Mouse (Mus musculus) hindbrain, embryonic 12.5 days (tissue): Measurements from ENCODE around the gene Adgrf1. TPM values are rescaled to one million over a fixed set of nuclear protein-coding genes. Genes with fewer than 3 reads are reported as not detected.

Experiments
- ATAC-seq: fragments of 200-750 bp; cut with Nextera tagmentation; 2 replicates; pipeline ENCODE4 v1.8.0; 2017; ENCODE audit warnings: moderate TSS enrichment; ENCODE audit not compliant: low FRiP score
- H3K27ac ChIP-seq: fragments of 300-500 bp; sonication (generic); 2 replicates; pipeline ENCODE4 v1.5.1; 2016; ENCODE audit warnings: mild to moderate bottlenecking
- H3K27me3 ChIP-seq: fragments of 300-500 bp; sonication (generic); 2 replicates; pipeline ENCODE4 v1.6.1; 2016; ENCODE audit warnings: mild to moderate bottlenecking
- H3K36me3 ChIP-seq: fragments of 300-500 bp; sonication (generic); 2 replicates; pipeline ENCODE4 v1.6.1; 2016; ENCODE audit warnings: mild to moderate bottlenecking
- H3K4me1 ChIP-seq: fragments of 300-500 bp; sonication (generic); 2 replicates; pipeline ENCODE4 v1.6.1; 2016
- H3K4me2 ChIP-seq: fragments of 300-500 bp; sonication (generic); replicated peaks from 2 replicates; pipeline ENCODE4 v1.6.1; 2016; ENCODE audit warnings: mild to moderate bottlenecking
- H3K4me3 ChIP-seq: fragments of 300-500 bp; sonication (generic); 2 replicates; pipeline ENCODE4 v1.5.1; 2016; ENCODE audit warnings: mild to moderate bottlenecking
- H3K9ac ChIP-seq: fragments of 300-500 bp; sonication (generic); 2 replicates; pipeline ENCODE4 v1.6.1; 2016; ENCODE audit warnings: mild to moderate bottlenecking, moderate library complexity
- H3K9me3 ChIP-seq: fragments of 300-500 bp; sonication (generic); replicated peaks from 2 replicates; pipeline ENCODE4 v1.6.1; 2016; ENCODE audit warnings: mild to moderate bottlenecking
- WGBS: fragments of 180-500 bp; shearing (Covaris S2); methylation state at CpG from one replicate; pipeline ENCODE4 v1.1.7; 2016; 5-methylcytosine and 5-hydroxymethylcytosine counted together
- polyA plus RNA-seq: library from polyadenylated mRNA; unstranded; fragments of >200 nt; fragmentation: Nextera tagmentation; extraction: Ambion mirVana; gene quantifications from 2 replicates; pipeline ENCODE4 v1.2.1, GENCODE M21; 2016

Gene Adgrf1
- polyA plus RNA-seq, 1 experiment from 2014 or later, result not detected

DNA sequence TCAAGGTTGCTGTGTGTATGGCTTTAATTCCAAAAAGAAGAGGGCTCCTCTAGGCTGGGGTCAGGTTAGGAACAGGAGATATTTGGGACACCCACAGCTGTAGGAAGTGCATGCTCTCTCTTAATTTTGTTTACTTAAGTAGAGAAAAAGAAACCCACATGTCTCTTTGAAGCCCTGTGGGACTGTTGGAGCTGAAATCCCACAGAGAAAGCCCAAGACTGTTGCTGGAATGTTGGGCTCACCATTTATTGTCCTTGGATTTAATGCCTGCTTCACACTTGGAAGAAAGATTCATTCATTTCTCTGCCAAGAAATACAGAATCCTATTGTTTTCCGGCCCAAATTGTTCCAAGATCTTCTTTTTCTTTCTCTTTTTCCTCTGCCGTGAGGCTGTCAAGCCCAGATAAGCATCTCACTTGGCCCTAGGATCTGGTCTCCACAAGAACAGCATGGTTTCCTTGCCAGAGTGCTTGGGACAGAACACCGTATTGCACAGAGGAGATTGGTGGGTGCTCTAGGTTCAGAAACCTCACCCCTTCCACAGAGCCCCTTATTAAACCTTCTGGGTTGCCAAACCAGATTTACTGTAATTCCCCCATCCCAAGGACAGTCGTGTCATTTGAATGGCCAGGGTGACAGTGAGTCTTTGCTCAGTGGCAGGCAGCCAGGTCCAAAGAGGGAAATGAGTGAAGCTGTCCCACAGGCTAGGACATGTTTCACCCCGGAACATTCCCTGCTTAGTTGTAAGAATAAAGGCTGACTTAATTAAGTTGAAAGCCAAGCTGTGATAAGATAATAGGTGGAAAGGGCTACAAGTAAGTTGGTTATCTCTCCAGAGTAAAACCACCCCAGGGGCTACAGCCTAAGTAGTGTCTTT, 18.6 kb upstream of the Adgrf1 start:
- H3K4me2 ChIP-seq, result no peak overlapping the region
- no peak overlapping the region for H3K9ac ChIP-seq
- no peak for ATAC-seq
- no peaks in the 10 kb centered on the region for H3K4me1 ChIP-seq
- 56% methylated on average over 5 of the region's 5 CpGs for WGBS
- no peak overlapping the region for H3K4me3 ChIP-seq
- no peaks in the 10 kb centered on the region for H3K9me3 ChIP-seq
- H3K27ac ChIP-seq, result no peak overlapping the region
- no peaks in the 10 kb centered on the region for H3K36me3 ChIP-seq
- no peaks in the 10 kb centered on the region for H3K27me3 ChIP-seq

DNA sequence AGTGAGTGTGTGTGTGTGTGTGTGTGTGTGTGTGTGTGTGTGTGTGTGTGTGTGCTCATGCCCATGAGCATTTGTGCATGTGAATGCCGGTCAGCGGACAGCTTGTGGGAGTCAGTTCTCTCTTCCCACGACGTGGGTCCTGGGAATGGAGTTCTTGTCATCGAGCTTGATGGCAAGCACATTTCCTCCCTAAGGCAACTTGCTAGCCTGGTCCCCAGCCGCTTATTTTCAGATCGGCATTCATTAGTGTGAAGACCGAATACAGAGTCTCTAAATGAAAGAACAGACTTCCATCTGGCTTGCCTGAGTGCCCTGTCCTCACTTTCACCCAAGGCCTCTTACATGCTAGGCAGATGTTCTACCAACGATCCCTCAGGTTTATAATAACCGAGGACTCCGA, 17.3 kb upstream of the Adgrf1 start:
- Histone ChIP-seq H3K4me2 (no peak overlapping the region), H3K36me3 (no peaks in the 10 kb centered on the region), H3K27me3 (no peaks in the 10 kb centered on the region), H3K9ac (no peak overlapping the region), H3K4me1 (no peaks in the 10 kb centered on the region), H3K4me3 (no peak overlapping the region), H3K27ac (no peak overlapping the region), H3K9me3 (no peaks in the 10 kb centered on the region)
- WGBS, result 77% methylated on average over 11 of the region's 11 CpGs
- ATAC-seq, result no peak

DNA sequence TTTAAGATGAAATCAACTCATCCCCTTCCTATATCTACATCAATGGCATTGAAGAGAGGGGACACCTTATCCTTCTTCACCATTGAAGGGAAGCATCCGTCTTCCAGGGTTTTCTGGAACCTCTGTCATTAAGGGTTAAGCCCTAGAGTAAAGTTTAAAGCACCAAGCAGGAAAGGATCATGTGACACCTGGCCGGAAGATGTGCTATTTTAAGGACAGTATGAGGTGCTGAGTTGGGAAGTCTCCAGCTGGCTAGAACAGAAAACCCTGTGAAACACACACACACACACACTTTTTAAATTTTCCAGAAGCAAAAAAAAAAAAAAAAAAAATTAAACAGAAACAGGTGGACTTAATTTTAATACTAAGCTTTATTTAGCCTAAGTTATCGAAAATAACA, 15.9 kb upstream of the Adgrf1 start:
- 72% methylated on average over 3 of the region's 3 CpGs for WGBS
- Histone ChIP-seq H3K27me3 (no peaks in the 10 kb centered on the region), H3K4me2 (no peak overlapping the region), H3K9me3 (no peaks in the 10 kb centered on the region), H3K36me3 (no peaks in the 10 kb centered on the region), H3K4me1 (no peaks in the 10 kb centered on the region), H3K9ac (no peak overlapping the region), H3K4me3 (no peak overlapping the region), H3K27ac (no peak overlapping the region)
- ATAC-seq, result no peak

DNA sequence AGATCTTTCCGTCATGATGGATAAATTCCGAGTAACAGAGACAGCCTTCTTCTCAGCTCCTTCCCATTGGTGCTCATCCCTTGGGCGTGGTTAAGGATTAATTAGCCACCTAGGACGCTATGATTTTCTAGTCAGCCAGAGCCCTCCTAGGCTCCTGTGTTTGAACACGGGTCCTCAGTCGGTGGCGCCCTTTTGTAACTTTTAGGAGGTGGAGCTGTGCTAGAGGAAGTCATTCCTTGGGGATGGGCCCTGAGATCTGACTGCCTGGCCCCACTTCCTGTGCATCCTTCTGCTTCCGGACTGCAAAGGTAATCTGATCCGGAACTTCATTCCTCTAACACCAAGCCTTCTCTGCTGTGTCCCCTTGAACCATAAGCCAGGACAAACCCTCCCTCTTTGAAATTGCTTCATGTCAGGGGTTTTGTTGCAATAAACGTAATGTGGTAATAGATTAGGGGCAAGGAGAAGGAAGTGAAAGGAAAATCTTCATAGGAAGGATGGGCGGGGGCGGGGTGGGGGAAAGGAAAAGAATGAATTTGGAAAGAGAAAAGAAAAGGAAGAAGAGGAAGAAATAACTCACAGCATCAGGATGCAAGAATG, 13.5 kb upstream of the Adgrf1 start:
- Histone ChIP-seq H3K9me3 (no peaks in the 10 kb centered on the region), H3K4me2 (no peak overlapping the region), H3K27ac (no peak overlapping the region), H3K27me3 (no peaks in the 10 kb centered on the region), H3K36me3 (no peaks in the 10 kb centered on the region), H3K4me3 (no peak overlapping the region), H3K4me1 (no peaks in the 10 kb centered on the region), H3K9ac (no peak overlapping the region)
- WGBS, result 79% methylated on average over 12 of the region's 12 CpGs
- no peak for ATAC-seq

DNA sequence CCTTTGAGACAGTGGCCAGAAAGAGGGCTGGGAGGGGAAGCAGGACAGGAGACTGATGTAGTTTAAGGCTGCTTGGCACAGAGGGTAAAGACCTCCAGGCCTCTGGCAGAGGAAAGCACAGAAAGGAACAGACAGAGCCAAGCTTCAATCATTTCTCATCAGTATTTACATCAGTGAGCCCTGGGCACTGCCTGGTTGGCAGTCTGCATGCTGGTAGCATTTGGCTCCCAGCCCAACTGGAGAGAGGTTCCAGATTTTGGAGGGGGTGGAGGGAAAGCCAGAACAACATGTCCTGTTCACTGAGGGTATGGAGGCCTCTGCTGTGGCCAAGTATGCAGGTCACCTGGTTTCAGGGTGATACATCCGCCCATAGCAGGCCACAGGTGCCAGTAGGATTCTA, 12.4 kb upstream of the Adgrf1 start:
- Histone ChIP-seq H3K9me3 (no peaks in the 10 kb centered on the region; the same call in 1 of the 2 replicates), H3K4me2 (no peak overlapping the region), H3K9ac (no peak overlapping the region), H3K36me3 (no peaks in the 10 kb centered on the region), H3K4me3 (no peak overlapping the region), H3K27me3 (no peaks in the 10 kb centered on the region), H3K4me1 (no peaks in the 10 kb centered on the region), H3K27ac (no peak overlapping the region)
- ATAC-seq, result no peak
- 91% methylated on average over 1 of the region's 1 CpGs for WGBS

DNA sequence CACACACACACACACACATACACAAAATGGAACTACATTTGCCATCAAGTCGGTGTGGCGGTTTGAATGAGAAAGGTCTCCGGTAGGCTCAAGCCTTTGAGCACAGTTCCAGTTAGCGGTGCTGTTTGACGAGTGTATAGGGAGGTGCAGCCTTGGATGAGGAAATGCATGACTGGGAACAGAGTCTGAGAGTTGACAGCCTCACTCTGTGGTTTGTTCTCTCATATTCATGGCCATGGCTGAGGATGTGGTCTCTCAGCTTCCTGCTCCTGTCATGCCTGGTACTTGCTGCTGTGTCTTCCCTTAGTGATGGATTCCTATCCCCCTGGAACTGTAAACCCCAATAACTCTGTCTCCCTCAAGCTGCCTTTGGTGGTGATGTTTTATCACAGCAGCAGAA, 8.2 kb upstream of the Adgrf1 start:
- Histone ChIP-seq H3K36me3 (no peaks in the 10 kb centered on the region), H3K4me2 (no peak overlapping the region), H3K9me3 (no peaks in the 10 kb centered on the region; the same call in 1 of the 2 replicates), H3K4me3 (no peak overlapping the region), H3K4me1 (no peaks in the 10 kb centered on the region), H3K27me3 (no peaks in the 10 kb centered on the region), H3K27ac (no peak overlapping the region), H3K9ac (no peak overlapping the region)
- no peak for ATAC-seq
- WGBS, result 97% methylated on average over 5 of the region's 5 CpGs

DNA sequence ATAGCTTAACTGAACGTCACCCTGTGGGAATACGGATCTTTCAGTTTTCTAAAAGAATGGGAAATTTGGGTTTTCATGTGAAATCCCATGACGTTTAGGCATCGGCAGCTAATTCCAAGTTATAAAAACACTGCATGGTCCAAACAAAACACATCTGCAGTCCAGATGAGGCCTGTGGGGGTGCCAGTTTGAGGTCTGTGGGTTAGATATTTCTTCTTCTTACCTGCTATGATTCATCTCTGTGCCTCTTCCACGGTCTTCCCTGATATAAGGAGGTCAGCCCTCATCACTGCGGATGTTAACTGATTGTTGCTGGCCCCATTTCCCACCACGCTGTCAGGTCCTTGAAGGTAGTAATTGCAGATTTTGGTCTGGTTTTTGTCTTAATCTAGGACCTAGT, 5.4 kb upstream of the Adgrf1 start:
- 68% methylated on average over 7 of the region's 7 CpGs for WGBS
- Histone ChIP-seq H3K4me3 (no peak overlapping the region), H3K9ac (no peak overlapping the region), H3K4me1 (no peaks in the 10 kb centered on the region), H3K27me3 (no peaks in the 10 kb centered on the region), H3K36me3 (no peaks in the 10 kb centered on the region), H3K9me3 (no peaks in the 10 kb centered on the region; the same call in 1 of the 2 replicates), H3K27ac (no peak overlapping the region), H3K4me2 (no peak overlapping the region)
- ATAC-seq, result 0 out of 2 replicates have a peak, but pooled peaks have one; percentile 9

DNA sequence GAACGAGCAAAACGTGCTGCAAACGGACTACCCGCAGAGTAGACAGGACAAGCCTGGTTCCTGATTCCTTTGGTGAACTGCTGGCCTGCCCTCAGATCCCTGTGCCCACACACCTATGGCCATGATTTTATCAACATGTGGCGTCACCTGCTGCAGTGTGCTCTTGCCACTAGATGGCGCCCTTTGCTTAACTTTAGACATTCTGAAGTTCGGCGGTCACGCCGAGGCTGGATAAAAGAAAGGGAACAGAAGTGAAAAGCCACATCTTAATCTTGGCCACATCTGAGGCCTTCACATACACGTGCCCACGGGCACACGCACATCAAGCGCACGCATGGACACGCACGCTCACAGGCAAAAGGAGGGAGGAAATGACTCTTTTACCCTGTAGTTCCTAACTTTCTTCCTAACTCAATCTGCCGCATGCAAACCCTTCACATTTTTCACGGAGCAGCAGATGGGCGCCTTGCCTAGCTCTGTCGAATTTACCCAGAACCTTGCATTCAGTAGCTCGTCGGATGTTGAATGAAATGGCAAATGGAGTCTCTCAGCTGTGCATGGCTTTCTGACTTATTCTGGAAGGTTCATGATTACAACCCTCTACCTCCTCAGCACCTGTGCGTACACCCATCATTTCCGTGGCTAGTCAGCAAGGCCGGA, 4.8 kb upstream of the Adgrf1 start:
- no peak overlapping the region for H3K9ac ChIP-seq
- WGBS, result 26% methylated on average over 26 of the region's 26 CpGs
- H3K27ac ChIP-seq, result no peak overlapping the region
- peak; percentile 87 for ATAC-seq
- no peaks in the 10 kb centered on the region for H3K27me3 ChIP-seq
- H3K4me2 ChIP-seq, result no peak overlapping the region
- no peaks in the 10 kb centered on the region for H3K4me1 ChIP-seq
- no peaks in the 10 kb centered on the region; the same call in 1 of the 2 replicates for H3K9me3 ChIP-seq
- H3K36me3 ChIP-seq, result no peaks in the 10 kb centered on the region
- no peak overlapping the region for H3K4me3 ChIP-seq

DNA sequence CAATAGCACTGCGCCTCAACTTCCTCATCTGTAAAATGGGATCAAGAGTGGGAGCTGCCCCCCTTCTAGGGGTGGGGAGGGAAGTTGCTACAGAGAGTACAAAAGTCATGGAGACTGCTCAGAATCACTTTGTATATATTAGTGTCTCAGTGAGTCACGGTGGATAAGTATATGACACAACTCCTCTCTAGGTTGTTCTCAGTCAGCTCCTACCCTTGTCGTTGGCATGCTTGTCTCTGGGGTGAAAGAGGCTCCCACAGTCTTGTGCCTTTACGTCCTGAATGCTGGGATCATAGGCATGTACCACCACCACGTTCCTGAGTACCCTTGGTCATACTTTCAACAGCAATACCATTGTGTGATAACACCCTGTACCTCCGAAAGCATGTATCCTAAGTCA, 4.2 kb upstream of the Adgrf1 start:
- no peaks in the 10 kb centered on the region; the same call in 1 of the 2 replicates for H3K9me3 ChIP-seq
- H3K4me3 ChIP-seq, result no peak overlapping the region
- H3K36me3 ChIP-seq, result no peaks in the 10 kb centered on the region
- H3K9ac ChIP-seq, result no peak overlapping the region
- 96% methylated on average over 6 of the region's 6 CpGs for WGBS
- H3K4me2 ChIP-seq, result no peak overlapping the region
- 0 out of 2 replicates have a peak, but pooled peaks have one; percentile 5 for ATAC-seq
- no peaks in the 10 kb centered on the region for H3K4me1 ChIP-seq
- H3K27ac ChIP-seq, result no peak overlapping the region
- no peaks in the 10 kb centered on the region for H3K27me3 ChIP-seq

DNA sequence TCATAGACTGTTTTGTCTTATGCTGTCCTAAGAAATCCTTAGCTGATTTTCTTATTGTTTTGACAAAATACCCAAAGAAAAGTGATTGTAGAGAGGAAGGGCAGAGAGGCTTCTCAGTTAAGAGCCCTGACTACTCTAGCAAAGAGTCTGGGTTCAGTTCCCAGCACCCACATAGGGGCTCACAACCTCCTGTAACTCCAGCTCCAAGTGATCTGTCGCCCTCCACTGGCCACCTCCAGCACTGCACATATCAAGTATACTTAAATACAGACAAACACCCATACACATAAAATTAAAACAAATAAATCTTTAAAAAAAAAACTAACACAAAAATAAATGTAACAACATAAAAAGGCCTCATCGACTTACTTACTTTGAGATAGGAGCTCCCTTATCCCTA, 3.5 kb upstream of the Adgrf1 start:
- 85% methylated on average over 2 of the region's 2 CpGs for WGBS
- Histone ChIP-seq H3K9ac (no peak overlapping the region), H3K36me3 (no peaks in the 10 kb centered on the region), H3K27ac (no peak overlapping the region), H3K27me3 (no peaks in the 10 kb centered on the region), H3K4me2 (no peak overlapping the region), H3K4me1 (no peaks in the 10 kb centered on the region), H3K9me3 (no peaks in the 10 kb centered on the region; the same call in 1 of the 2 replicates), H3K4me3 (no peak overlapping the region)
- ATAC-seq, result no peak

DNA sequence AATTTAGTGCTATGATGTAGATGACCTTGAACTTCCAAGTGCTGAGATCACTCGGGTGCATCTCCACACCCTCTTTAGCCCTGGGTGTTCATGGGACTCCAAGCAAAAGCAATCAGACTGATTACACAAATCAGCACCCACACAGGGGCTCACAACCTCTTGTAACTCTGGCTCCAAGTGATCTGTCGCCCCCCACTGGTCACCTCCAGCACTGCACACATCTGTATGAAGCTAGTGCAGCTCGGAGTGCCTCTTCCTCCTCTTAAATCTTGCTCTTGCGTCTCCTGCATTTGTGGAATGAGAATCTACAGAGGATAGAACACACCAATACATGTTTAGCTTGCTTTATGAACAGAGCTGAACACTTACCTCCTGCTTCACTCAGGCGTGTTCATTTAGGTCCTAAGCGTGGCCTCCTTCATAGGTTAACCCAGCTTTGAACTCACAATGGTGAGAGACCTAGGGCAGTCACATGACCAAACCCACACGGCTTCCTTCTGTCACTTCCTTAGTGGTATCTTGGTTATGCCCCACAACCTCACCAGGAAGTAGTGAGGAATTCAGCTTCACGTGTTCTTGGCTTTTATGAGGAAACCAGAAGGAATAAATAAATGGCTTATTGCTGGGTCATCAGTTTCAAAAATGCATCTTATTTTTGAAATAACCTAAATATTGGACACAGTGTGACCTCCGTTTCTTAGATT, 2.9 kb upstream of the Adgrf1 start:
- Histone ChIP-seq H3K36me3 (no peaks in the 10 kb centered on the region), H3K9ac (no peak overlapping the region), H3K9me3 (no peaks in the 10 kb centered on the region; the same call in 1 of the 2 replicates), H3K4me1 (no peaks in the 10 kb centered on the region), H3K27ac (no peak overlapping the region), H3K4me3 (no peak overlapping the region), H3K4me2 (no peak overlapping the region), H3K27me3 (no peaks in the 10 kb centered on the region)
- 92% methylated on average over 9 of the region's 9 CpGs for WGBS
- no peak for ATAC-seq

DNA sequence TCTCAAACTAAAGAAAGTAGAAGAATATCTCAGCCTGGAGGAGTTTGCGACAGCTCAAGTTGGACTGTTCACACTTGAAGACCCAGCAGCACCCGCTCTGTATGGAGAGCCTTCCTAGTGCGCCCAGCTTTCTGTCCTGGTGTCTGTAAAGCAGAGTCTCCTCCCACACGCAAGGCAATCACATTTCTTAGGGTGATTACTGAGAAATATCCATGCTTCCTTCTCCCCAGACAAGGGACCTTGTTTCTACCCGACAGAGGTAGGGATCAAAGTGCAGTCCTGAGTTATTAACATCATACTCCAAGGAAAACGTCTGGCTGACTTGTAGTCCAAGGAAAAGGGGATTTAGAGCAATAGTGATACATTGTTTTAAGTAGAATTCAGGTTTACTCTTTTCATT, 6.1 kb downstream of the Adgrf1 start:
- H3K9ac ChIP-seq, result no peak overlapping the region
- WGBS, result 84% methylated on average over 6 of the region's 6 CpGs
- H3K4me3 ChIP-seq, result no peak overlapping the region
- H3K4me2 ChIP-seq, result no peak overlapping the region
- ATAC-seq, result no peak
- 0 out of 2 replicates have a peak, but pooled peaks cover 6% of the 10 kb centered on the region for H3K4me1 ChIP-seq
- no peaks in the 10 kb centered on the region for H3K9me3 ChIP-seq
- H3K27me3 ChIP-seq, result no peaks in the 10 kb centered on the region
- no peak overlapping the region for H3K27ac ChIP-seq
- no peaks in the 10 kb centered on the region for H3K36me3 ChIP-seq
